Mouse (Mus musculus): Measurements from ENCODE around the gene Dus2. TPM values are rescaled to one million over a fixed set of nuclear protein-coding genes. Genes with fewer than 3 reads are reported as not detected.

Dus2 gene
- total RNA-seq, 2 experiments from 2014 or later = 9.0 to 11.5 TPM

- intact Hi-C loops (cut with DNase I) = no loop called here
- TF ChIP-seq CTCF (IDR thresholded peaks at IDR 0.05) = peak; percentile 55
- Histone ChIP-seq H3K27ac (peak overlapping the region; percentile 60; the same call in 1 of the 2 replicates), H3K4me3 (no peak overlapping the region)
- peak; percentile 39 for DNase-seq
Measured at GRCm38 (mm10) chr8:106075161-106075862, 84.2 kb downstream of the Dus2 start.

- intact Hi-C loops (cut with DNase I) = no loop called here
- Histone ChIP-seq H3K4me3 (no peak overlapping the region), H3K27ac (peak overlapping the region; percentile 60; the same call in 1 of the 2 replicates)
- TF ChIP-seq CTCF (IDR thresholded peaks at IDR 0.05) = no peak
- no peak for DNase-seq
Measured at GRCm38 (mm10) chr8:106075863-106076174, 84.7 kb downstream of the Dus2 start.

GRCm38 (mm10) chr8:106076612-106077011, 85.5 kb downstream of the Dus2 start:
- intact Hi-C loops (cut with DNase I) = no loop called here
- peak; percentile 40 for DNase-seq
- Histone ChIP-seq H3K4me3 (no peak overlapping the region), H3K27ac (no peak overlapping the region)
- TF ChIP-seq CTCF (IDR thresholded peaks at IDR 0.05) = peak; percentile 62

GRCm38 (mm10) chr8:106077452-106078067, 86.4 kb downstream of the Dus2 start:
- intact Hi-C loops (cut with DNase I) = no loop called here
- DNase-seq = no peak
- no peak overlapping the region for H3K27ac ChIP-seq
- no peak overlapping the region for H3K4me3 ChIP-seq
- peak; percentile 25; the same call in 1 of the 2 replicates for TF ChIP-seq CTCF (IDR thresholded peaks at IDR 0.05)

DNA sequence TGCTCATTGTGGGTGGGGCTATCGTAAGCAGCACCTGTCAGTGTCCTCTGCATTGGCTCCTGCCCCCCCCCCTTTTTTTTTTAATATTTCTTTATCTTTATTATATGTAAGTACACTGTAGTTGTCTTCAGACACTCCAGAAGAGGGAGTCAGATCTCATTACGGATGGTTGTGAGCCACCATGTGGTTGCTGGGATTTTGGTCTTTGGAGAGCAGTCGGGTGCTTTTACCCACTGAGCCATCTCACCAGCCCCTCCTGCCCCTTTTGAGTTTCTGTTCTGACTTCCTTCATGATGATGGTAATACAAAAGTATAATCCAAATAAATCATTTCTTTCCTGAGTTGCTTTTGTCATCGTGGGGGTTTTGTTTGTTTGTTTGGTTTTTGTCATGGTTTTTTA, 111.2 kb downstream of the Dus2 start:
- Histone ChIP-seq H3K27ac (no peak overlapping the region), H3K4me3 (no peak overlapping the region)
- no peak for TF ChIP-seq CTCF (IDR thresholded peaks at IDR 0.05)
- intact Hi-C loops (cut with DNase I) = no loop called here
- no peak for DNase-seq

Small RNA genes lying within 50 kb of the gene (microRNA-seq; reads per million reads assigned to microRNA genes)
- gene Mir7074 = not detected

Other genes starting within 250 kb of the Dus2 start
- 1 to 10 TPM; 7.2 to 7.4 TPM for gene Gfod2, start 232.7 kb upstream of the Dus2 start, total RNA-seq (2021)
- 10 to 100 TPM; 23.0 to 24.3 TPM for gene Ranbp10, start 164.0 kb upstream of the Dus2 start, total RNA-seq (2021)
- gene Tsnaxip1, start 163.6 kb upstream of the Dus2 start, total RNA-seq (2021) = not detected
- 1 to 10 TPM; 1.0 to 1.8 TPM for gene Cenpt, start 138.1 kb upstream of the Dus2 start, total RNA-seq (2021)
- gene Thap11, start 136.2 kb upstream of the Dus2 start, total RNA-seq (2021) = 10 to 100 TPM; 21.9 to 25.0 TPM
- gene Nutf2, start 130.8 kb upstream of the Dus2 start, total RNA-seq (2021) = 10 to 100 TPM; 39.2 to 43.4 TPM
- gene Edc4, start 110.5 kb upstream of the Dus2 start, total RNA-seq (2021) = 10 to 100 TPM; 19.7 TPM
- under 1 TPM in 1 of 2 experiments, not detected in 1; 0.95 TPM for gene Nrn1l, start 97.8 kb upstream of the Dus2 start, total RNA-seq (2021)
- 10 to 100 TPM; 11.3 to 12.8 TPM for gene Pskh1, start 90.9 kb upstream of the Dus2 start, total RNA-seq (2021)
- not detected for gene Ctrl, start 57.5 kb upstream of the Dus2 start, total RNA-seq (2021)
- 10 to 100 TPM; 17.9 to 26.1 TPM for gene Psmb10, start 52.9 kb upstream of the Dus2 start, total RNA-seq (2021)
- gene Lcat, start 48.0 kb upstream of the Dus2 start, total RNA-seq (2021) = under 1 TPM; 0.23 to 0.33 TPM
- gene Slc12a4, start 25.2 kb upstream of the Dus2 start, total RNA-seq (2021) = 10 to 100 TPM in 1 of 2 experiments, 1 to 10 TPM in 1; 9.1 to 14.3 TPM
- under 1 TPM in 1 of 2 experiments, not detected in 1; 0.17 TPM for gene Dpep3, start 11.9 kb upstream of the Dus2 start, total RNA-seq (2021)
- not detected for gene Dpep2nb, start 14.6 kb downstream of the Dus2 start, total RNA-seq (2021)
- 10 to 100 TPM; 10.4 to 10.7 TPM for gene Ddx28, start 20.5 kb downstream of the Dus2 start, total RNA-seq (2021)
- gene Nfatc3, start 67.5 kb downstream of the Dus2 start, total RNA-seq (2021) = 10 to 100 TPM; 24.9 to 28.7 TPM
- not detected for gene Esrp2, start 145.6 kb downstream of the Dus2 start, total RNA-seq (2021)
- 1 to 10 TPM; 3.5 TPM for gene Pla2g15, start 159.1 kb downstream of the Dus2 start, total RNA-seq (2021)
- 10 to 100 TPM; 10.5 to 11.5 TPM for gene Slc7a6, start 177.5 kb downstream of the Dus2 start, total RNA-seq (2021)
- gene Slc7a6os, start 219.6 kb downstream of the Dus2 start, total RNA-seq (2021) = 1 to 10 TPM; 9.0 to 9.6 TPM
- 10 to 100 TPM; 27.5 to 29.8 TPM for gene Prmt7, start 219.6 kb downstream of the Dus2 start, total RNA-seq (2021)

Measured in gastrocnemius, adult 2 months (tissue).